Mouse (Mus musculus): ENCODE measurements around the gene Fam83e. TPM values are rescaled to one million over a fixed set of nuclear protein-coding genes. Genes with fewer than 3 reads are reported as not detected.
A peak's percentile ranks its signal among the peaks of the same experiment; 100 is the strongest.

The Fam83e gene
- polyA plus RNA-seq, 1 experiment, result 12.2 TPM

- Histone ChIP-seq H3K4me1 (ENCODE audit: control insufficient read depth, insufficient read depth, low read length) (peaks cover 12% of the 10 kb centered on the region), H3K4me3 (replicated peaks; ENCODE audit: extremely low read depth, low read depth, low read length) (no peak overlapping the region)
- DNase-seq, result no peak
- WGBS, result 43% methylated on average over 3 of the region's 3 CpGs
- TF ChIP-seq POLR2A (IDR thresholded peaks at IDR 0.05; ENCODE audit: borderline replicate concordance, extremely low read depth, low read depth, low read length), result no peak
- TF ChIP-seq CTCF (IDR thresholded peaks at IDR 0.05; ENCODE audit: insufficient read depth, low read length), result no peak
These were observed 34.2 kb upstream of the Fam83e start for GRCm38 (mm10) chr7:45686841-45687240.

- no peak overlapping the region for H3K4me3 ChIP-seq (replicated peaks; ENCODE audit: extremely low read depth, low read depth, low read length)
- no peak for DNase-seq
- TF ChIP-seq CTCF (IDR thresholded peaks at IDR 0.05; ENCODE audit: insufficient read depth, low read length) (no peak), POLR2A (IDR thresholded peaks at IDR 0.05; ENCODE audit: borderline replicate concordance, extremely low read depth, low read depth, low read length) (no peak)
- 74% methylated on average over 6 of the region's 6 CpGs for WGBS
- H3K4me1 ChIP-seq (ENCODE audit: control insufficient read depth, insufficient read depth, low read length), result 0 out of 2 replicates have a peak, but pooled peaks cover 4% of the 10 kb centered on the region
These were observed 31.9 kb upstream of the Fam83e start for GRCm38 (mm10) chr7:45689099-45689498.

GRCm38 (mm10) chr7:45689800-45690199 is 31.2 kb upstream of the Fam83e start:
- no peak for DNase-seq
- Histone ChIP-seq H3K4me3 (replicated peaks; ENCODE audit: extremely low read depth, low read depth, low read length) (no peak overlapping the region), H3K4me1 (ENCODE audit: control insufficient read depth, insufficient read depth, low read length) (0 out of 2 replicates have a peak, but pooled peaks cover 4% of the 10 kb centered on the region)
- WGBS, result 43% methylated on average over 11 of the region's 11 CpGs
- TF ChIP-seq CTCF (IDR thresholded peaks at IDR 0.05; ENCODE audit: insufficient read depth, low read length) (no peak), POLR2A (IDR thresholded peaks at IDR 0.05; ENCODE audit: borderline replicate concordance, extremely low read depth, low read depth, low read length) (no peak)

- WGBS, result 66% methylated on average over 2 of the region's 2 CpGs
- Histone ChIP-seq H3K4me1 (ENCODE audit: control insufficient read depth, insufficient read depth, low read length) (no peaks in the 10 kb centered on the region), H3K4me3 (replicated peaks; ENCODE audit: extremely low read depth, low read depth, low read length) (no peak overlapping the region)
- DNase-seq, result no peak
- TF ChIP-seq CTCF (IDR thresholded peaks at IDR 0.05; ENCODE audit: insufficient read depth, low read length) (no peak), POLR2A (IDR thresholded peaks at IDR 0.05; ENCODE audit: borderline replicate concordance, extremely low read depth, low read depth, low read length) (no peak)
These were observed 28.6 kb upstream of the Fam83e start for GRCm38 (mm10) chr7:45692364-45692763.

- H3K4me3 ChIP-seq (replicated peaks; ENCODE audit: extremely low read depth, low read depth, low read length), result no peak within 1 kb of the TSS
- 91% methylated on average over 50 of the region's 50 CpGs for WGBS
- H3K4me1 ChIP-seq (ENCODE audit: control insufficient read depth, insufficient read depth, low read length), result no peaks in the 10 kb centered on the region
- no peak for TF ChIP-seq CTCF (IDR thresholded peaks at IDR 0.05; ENCODE audit: insufficient read depth, low read length)
- no peak for TF ChIP-seq POLR2A (IDR thresholded peaks at IDR 0.05; ENCODE audit: borderline replicate concordance, extremely low read depth, low read depth, low read length)
- DNase-seq, result no peak
These were observed 27.0 kb upstream of the Fam83e start, which contains the start of gene Sec1 for GRCm38 (mm10) chr7:45693921-45694591. TSS of gene Sec1 (minus strand) at chr7:45694402.

GRCm38 (mm10) chr7:45695098-45695497 is 25.9 kb upstream of the Fam83e start:
- TF ChIP-seq POLR2A (IDR thresholded peaks at IDR 0.05; ENCODE audit: borderline replicate concordance, extremely low read depth, low read depth, low read length) (no peak), CTCF (IDR thresholded peaks at IDR 0.05; ENCODE audit: insufficient read depth, low read length) (no peak)
- no peak for DNase-seq
- WGBS, result 26% methylated on average over 6 of the region's 6 CpGs
- H3K4me3 ChIP-seq (replicated peaks; ENCODE audit: extremely low read depth, low read depth, low read length), result no peak overlapping the region
- H3K4me1 ChIP-seq (ENCODE audit: control insufficient read depth, insufficient read depth, low read length), result no peaks in the 10 kb centered on the region; the same call in 1 of the 2 replicates

- H3K4me3 ChIP-seq (replicated peaks; ENCODE audit: extremely low read depth, low read depth, low read length), result no peak overlapping the region
- TF ChIP-seq CTCF (IDR thresholded peaks at IDR 0.05; ENCODE audit: insufficient read depth, low read length) (no peak), POLR2A (IDR thresholded peaks at IDR 0.05; ENCODE audit: borderline replicate concordance, extremely low read depth, low read depth, low read length) (no peak)
- 87% methylated on average over 7 of the region's 7 CpGs for WGBS
- no peaks in the 10 kb centered on the region; the same call in 1 of the 2 replicates for H3K4me1 ChIP-seq (ENCODE audit: control insufficient read depth, insufficient read depth, low read length)
- DNase-seq, result no peak
These were observed 23.1 kb upstream of the Fam83e start for GRCm38 (mm10) chr7:45697894-45698293.

GRCm38 (mm10) chr7:45699523-45700141 is 21.4 kb upstream of the Fam83e start, which contains the start of gene Car11:
TSS of gene Car11 (plus strand) at chr7:45699843.
- WGBS, result 6% methylated on average over 36 of the region's 36 CpGs
- H3K4me1 ChIP-seq (ENCODE audit: control insufficient read depth, insufficient read depth, low read length), result no peaks in the 10 kb centered on the region; the same call in 1 of the 2 replicates
- H3K4me3 ChIP-seq (replicated peaks; ENCODE audit: extremely low read depth, low read depth, low read length), result peak within 1 kb of the TSS; percentile 7
- DNase-seq, result no peak
- TF ChIP-seq CTCF (IDR thresholded peaks at IDR 0.05; ENCODE audit: insufficient read depth, low read length) (no peak), POLR2A (IDR thresholded peaks at IDR 0.05; ENCODE audit: borderline replicate concordance, extremely low read depth, low read depth, low read length) (no peak)

GRCm38 (mm10) chr7:45700301-45701015 is 20.6 kb upstream of the Fam83e start:
- TF ChIP-seq CTCF (IDR thresholded peaks at IDR 0.05; ENCODE audit: insufficient read depth, low read length) (no peak), POLR2A (IDR thresholded peaks at IDR 0.05; ENCODE audit: borderline replicate concordance, extremely low read depth, low read depth, low read length) (no peak)
- WGBS, result 2% methylated on average over 20 of the region's 20 CpGs
- H3K4me3 ChIP-seq (replicated peaks; ENCODE audit: extremely low read depth, low read depth, low read length), result no peak overlapping the region
- no peaks in the 10 kb centered on the region; the same call in 1 of the 2 replicates for H3K4me1 ChIP-seq (ENCODE audit: control insufficient read depth, insufficient read depth, low read length)
- peak; percentile 65 for DNase-seq
